Mouse (Mus musculus) lung, postnatal 10 days (tissue): ENCODE results near the gene Il15.

Source experiments
- DNase-seq: peaks from one replicate; pipeline ENCODE4 v3.0.0; 2021

Il15 gene

DNA sequence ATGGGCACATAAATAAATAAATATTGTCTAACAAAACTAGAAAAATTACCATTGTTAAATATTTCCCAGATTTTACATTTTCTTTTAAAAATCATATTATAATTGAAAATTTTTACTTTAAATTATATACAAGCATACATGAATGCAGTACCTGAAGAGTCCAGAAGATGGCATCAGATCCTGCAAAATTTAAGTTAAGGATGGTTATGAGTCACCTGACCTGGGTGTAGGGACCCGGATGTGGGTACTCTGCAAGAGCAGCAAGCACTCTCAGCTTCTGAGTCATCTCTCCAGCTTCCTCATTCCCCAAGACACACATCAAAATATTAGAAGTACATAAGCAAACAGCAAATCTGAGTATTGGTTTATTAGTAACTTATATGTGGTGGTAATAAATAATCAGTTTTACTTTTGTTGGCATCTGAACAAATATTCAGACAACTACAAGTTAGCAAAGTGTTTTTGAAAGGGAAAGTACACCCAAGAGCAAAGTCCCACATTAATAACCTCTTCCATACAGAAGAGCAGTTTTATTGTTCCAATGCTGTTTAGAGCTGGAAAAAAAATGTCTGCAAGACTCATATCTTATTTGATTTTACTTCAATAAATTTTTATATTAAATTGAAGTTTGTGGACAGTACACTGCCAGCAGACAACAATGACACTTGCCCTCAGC lies 51.6 kb downstream of the Il15 start:
- peak; percentile 22 for DNase-seq

DNA sequence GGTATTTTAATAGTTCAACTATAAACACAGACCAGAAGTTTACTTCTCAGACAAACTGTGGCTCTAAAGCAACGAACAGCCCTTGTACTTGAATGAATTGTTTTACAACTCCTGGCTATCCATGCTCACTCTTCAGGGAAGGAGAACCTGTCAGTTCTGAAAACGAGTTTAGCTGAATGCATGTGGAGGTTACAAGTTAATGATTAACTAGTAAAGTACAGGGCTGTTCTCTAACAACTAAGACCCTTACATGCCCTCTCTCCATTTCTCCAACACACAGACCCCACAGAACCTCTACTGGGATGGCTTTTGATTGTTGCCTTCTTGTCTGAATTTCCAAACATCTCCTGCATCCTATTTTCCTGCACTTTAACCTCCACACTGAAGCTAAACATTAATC lies 53.7 kb downstream of the Il15 start:
- no peak for DNase-seq

DNA sequence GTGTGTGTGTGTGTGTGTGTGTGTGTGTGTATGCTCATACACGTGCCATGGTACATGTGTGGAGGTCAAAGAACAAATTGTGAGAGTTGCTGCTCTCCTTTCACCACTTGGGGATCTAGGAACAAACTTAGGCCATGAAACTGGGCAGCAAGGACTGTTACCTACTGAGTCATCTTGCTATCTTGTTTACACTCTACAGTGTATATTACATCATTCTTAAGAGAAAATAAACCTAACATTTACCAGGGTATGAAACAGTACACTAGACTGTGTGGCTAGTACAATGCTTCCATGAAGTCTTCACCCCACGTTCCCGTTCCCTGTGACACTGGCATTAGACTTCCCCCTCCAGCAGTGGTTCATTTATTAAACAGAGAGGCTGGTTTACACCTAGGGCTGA lies 56.5 kb downstream of the Il15 start:
- no peak for DNase-seq

DNA sequence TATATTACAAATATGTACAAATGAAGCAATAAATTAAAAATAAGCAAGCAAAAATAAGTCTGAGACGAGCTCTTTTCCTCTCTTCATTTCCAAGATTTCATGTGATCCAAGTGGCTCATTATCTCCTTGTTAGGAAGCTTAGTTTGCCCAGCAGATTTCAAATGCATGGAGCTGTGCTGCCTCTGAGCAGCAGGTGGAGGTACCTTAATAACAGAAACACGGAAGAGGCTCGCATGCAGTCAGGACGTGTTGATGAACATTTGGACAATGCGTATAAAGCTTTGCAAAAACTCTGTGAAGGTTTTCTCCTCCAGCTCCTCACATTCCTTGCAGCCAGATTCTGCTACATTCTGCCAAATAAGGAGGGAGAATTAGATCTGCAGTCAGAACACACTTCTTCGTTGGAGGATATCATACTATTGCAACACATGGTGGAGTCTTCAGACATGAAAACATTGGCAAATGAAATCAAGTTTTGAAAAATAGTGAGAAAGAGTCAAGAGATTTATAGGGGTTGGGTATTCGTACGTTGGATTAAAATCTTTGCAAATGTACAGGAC lies 71.3 kb downstream of the Il15 start:
- DNase-seq, result no peak

DNA sequence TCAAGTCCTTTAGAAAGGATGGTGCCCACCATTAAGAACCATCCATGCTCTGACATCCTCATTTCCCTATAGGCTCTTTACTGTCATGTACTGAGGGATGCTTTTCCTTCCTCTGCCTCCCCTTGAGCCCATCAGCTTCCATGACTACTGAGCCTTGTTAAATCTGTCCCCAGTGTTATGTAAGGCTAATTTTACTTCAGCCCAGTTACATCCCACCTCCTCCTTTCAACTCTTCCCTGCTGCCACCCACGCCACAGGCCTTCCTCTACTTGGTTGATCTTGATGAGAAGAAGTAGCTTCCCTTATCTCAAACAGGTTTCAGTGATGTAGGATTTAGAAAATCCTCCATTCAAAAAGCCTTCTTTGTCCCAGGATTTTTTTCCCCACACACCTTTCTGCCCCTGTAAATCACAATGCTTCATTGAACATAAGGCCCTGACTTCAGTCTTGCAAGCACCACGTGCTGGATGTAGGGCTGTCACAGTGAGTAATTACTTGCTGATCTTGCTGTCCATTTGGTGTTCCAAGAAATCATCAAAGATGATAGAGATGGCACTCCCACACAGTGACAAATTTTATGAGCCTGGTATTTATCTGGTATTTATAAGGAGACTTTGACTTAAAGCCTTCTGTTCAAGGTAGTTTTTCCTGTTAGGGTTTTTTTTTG lies 74.9 kb downstream of the Il15 start:
- no peak for DNase-seq

DNA sequence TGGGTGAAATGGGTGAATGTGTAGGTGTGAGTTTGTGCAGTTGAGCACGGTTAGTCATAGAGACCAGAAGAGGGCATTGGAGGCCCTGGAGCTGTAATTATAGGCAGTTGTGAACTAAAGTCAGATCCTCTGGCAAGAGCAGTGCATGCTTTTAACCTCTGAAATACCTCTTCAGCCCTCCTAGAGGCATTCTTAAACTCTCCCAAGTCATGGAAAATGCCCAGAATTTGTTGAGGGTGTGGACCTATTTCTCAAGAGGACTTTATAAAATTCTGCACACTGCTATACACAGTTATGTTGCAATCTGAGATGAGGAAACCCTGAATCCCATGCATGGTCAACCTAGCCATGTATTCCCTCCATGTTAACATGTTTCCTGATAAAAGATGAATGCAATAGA lies 77.0 kb downstream of the Il15 start:
- no peak for DNase-seq

DNA sequence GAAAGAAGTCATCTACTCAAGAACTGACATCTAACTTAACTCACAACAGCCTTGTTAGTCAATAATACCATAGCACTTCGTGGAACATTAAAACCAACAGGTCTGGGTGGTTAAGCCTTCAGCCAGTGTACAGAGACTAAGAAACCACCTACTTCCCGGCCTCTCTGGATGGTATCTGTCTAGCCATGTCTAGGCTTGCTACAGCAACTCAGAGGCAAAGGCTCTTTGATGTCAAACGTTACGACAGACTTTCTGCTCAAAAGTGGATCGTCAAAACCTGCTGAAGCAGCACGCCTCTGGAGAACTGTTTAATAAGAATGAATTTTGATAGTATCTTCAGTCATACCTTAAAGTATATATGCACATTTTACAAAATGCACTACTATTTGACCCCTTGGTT lies 77.4 kb downstream of the Il15 start:
- DNase-seq, result no peak

DNA sequence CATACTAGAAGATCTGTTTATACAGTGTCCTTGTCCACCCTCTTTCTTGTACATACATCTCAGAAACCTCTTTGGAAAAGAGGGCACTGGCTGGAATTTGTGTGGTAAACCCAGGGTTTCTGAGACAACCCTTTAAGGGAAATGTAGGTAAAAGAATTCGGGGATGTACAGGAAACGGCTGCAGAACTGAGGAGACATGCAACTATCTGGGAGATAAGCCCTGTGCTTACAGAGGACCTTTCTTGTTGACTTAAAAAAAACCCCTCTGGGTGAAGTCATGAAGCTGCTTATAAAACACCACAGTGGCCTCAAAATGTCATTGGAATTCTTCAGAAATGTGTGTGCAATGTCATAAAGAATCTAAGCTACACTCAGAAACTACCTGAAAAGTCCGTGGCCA lies 85.6 kb downstream of the Il15 start:
- no peak for DNase-seq

DNA sequence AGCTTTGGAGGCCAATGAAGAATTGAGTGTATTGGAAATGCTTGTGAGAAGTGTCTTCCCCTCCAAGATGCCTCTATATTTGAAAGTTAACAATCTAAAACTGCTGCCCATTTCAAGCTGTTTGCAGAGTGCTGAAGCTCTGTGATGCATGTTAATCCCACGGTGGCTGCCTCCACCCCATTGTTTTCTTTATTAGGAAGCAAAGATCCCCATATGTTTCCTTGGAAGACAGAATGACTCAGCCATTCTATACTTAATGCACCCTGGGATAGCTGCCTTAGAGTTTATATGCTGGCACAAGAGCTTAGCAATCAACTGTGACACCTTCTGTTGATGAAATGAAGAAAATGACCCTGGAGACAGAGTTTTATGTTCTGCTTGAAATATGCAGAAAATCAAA lies 96.6 kb downstream of the Il15 start:
- no peak for DNase-seq

DNA sequence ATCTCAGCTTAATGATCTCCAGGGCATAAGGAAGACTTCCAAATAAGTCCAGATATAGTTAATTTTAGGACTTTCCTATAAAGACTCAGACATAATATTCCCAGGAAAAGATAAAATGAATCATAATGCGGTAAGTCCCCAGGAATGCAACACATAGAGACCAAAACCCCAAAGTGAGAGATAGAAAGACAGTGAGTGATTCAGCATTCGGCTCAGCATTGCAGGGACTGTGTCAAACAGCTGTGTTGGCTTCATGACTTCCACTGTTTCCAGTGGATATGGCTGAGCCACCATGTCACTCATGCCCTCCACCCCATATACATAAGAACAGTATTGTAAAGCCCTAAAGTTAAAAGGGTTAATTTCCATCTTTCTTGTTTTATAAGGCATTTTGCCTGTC lies 106.8 kb downstream of the Il15 start:
- no peak for DNase-seq

DNA sequence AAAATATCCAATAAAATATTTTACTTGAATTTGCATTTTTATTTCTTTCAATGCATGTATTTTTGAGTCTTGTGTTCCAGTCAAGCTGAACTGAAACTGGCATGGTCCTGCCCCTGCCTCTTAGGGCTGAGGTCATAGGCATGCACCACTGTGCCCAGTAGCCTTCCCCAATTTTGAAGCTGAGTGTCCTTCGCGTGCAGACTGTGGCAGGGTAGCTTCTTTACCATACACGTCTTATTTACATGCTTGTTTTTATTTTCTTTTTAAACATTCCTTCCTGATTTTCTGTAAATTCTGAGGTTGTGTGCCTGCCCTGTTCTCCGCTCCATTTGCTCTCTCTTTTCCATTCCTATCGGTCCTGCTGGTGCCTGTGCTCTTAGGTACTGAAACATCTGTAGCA lies 111.4 kb downstream of the Il15 start:
- DNase-seq, result no peak

DNA sequence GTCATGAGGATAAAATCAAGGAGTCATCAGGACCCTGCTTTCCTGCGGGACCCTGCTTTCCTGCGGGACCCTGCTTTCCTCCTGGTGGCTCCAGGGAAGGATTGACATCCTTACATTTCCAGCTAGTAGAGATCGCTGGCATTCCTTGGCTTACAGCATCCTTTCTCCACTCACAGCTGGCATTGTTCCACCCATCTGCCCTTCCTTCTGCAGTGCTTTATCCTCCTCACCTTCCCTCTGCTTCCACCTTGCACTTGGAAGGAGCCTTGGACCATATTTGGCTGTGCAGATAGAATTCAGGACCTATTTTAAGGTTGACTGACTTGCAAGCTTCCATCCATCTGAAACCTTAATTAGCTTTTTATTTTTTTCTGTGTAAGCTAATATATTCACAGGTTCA lies 117.2 kb downstream of the Il15 start:
- DNase-seq, result no peak

DNA sequence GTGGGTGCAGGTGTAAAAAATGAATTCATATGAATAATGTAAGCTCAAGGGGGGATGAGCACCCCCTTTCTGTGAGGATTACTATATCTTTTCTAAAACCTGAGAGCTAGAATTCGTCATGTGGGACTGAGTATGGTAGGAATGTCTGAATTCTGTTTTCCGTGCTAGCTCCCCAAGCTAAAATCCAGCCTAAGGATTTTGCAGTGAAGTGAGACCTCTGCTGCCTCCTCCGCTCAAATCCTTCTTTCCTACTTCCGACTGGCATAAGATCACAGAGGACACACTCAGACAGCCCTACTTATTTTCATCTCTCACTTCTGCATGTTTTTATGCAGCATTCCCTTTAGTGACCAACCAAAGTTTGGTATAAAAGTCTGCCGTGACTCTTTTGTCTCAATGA lies 121.0 kb downstream of the Il15 start:
- DNase-seq, result no peak
